Mouse (Mus musculus): ENCODE data around the gene Tex30.
"Not testable (repeated sequence)": the region's sequence is repeated elsewhere in the genome, so short reads cannot be mapped to it uniquely, and the experiment has no call there.

Gene Tex30

GRCm38 (mm10) chr1:44046556-44046955 is 55.7 kb downstream of the Tex30 start:
- in situ Hi-C loops (cut with MboI; ENCODE audit: unreplicated experiment in 2 of 2): no loop called here

- in situ Hi-C loops (cut with MboI; ENCODE audit: unreplicated experiment in 2 of 2): not testable (repeated sequence)
Observed at GRCm38 (mm10) chr1:44045689-44046088, 56.6 kb downstream of the Tex30 start.

DNA sequence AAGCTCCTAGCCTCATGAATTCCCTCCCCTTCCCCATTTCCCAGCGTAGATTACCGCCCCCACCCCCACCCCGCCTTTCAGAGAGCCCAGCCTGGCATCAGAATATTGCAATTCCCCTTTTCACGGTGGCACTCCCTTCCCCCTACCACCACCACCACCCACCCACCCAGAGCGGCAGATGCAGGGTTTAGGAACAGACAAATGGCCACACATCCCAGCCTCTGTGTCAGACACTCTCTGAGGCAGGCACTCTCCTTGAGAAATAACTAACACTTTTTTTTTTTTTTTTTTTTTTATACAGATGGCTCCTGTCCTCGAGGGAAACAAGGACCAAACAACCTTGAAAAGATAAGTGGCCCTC is 59.7 kb downstream of the Tex30 start:
- in situ Hi-C loops (cut with MboI; ENCODE audit: unreplicated experiment in 2 of 2): no loop called here

- in situ Hi-C loops (cut with MboI; ENCODE audit: unreplicated experiment in 2 of 2): no loop called here
Observed at GRCm38 (mm10) chr1:44041797-44042554, 60.3 kb downstream of the Tex30 start.
